Mouse (Mus musculus) stomach, postnatal 0 days (tissue): Measurements from ENCODE around the gene Gm5592. TPM values are rescaled to one million over a fixed set of nuclear protein-coding genes. Genes with fewer than 3 reads are reported as not detected.
"Not testable (repeated sequence)": the region's sequence is repeated elsewhere in the genome, so short reads cannot be mapped to it uniquely, and the experiment has no call there.

Experiments
- ATAC-seq: fragments of 200-750 bp; cut with Nextera tagmentation; 2 replicates; pipeline ENCODE4 v1.8.0; 2017; ENCODE audit not compliant: low FRiP score, low TSS enrichment
- DNase-seq: peaks from one replicate; pipeline ENCODE4 v3.0.0-alpha.2; 2016; ENCODE audit warnings: low spot score
- H3K27ac ChIP-seq: fragments of 300-500 bp; sonication (generic); replicated peaks from 2 replicates; pipeline ENCODE4 v1.5.1; 2014; ENCODE audit warnings: mild to moderate bottlenecking, control low read depth
- H3K27me3 ChIP-seq: fragments of 300-500 bp; sonication (generic); 2 replicates; pipeline ENCODE4 v1.6.1; 2014; ENCODE audit warnings: low read length; ENCODE audit not compliant: control insufficient read depth, insufficient read depth
- H3K36me3 ChIP-seq: fragments of 300-500 bp; sonication (generic); 2 replicates; pipeline ENCODE4 v1.6.1; 2014; ENCODE audit warnings: low read length, mixed read lengths; ENCODE audit not compliant: control insufficient read depth, insufficient read depth
- H3K4me1 ChIP-seq: fragments of 300-500 bp; sonication (generic); replicated peaks from 2 replicates; pipeline ENCODE4 v1.6.1; 2014; ENCODE audit warnings: antibody characterized with exemption; ENCODE audit not compliant: control insufficient read depth, insufficient read depth
- H3K4me2 ChIP-seq: fragments of 300-500 bp; sonication (generic); replicated peaks from 2 replicates; pipeline ENCODE4 v1.6.1; 2014; ENCODE audit warnings: low read depth, mild to moderate bottlenecking, control low read depth, moderate library complexity
- H3K4me3 ChIP-seq: fragments of 300-500 bp; sonication (generic); 2 replicates; pipeline ENCODE4 v1.5.1; 2014; ENCODE audit warnings: low read depth, low read length, control low read depth
- H3K9ac ChIP-seq: fragments of 300-500 bp; sonication (generic); 2 replicates; pipeline ENCODE4 v1.6.1; 2014; ENCODE audit warnings: mild to moderate bottlenecking, low read length, control low read depth, mixed read lengths
- H3K9me3 ChIP-seq: fragments of 300-500 bp; sonication (generic); 2 replicates; pipeline ENCODE4 v1.6.1; 2016; ENCODE audit warnings: low read length; ENCODE audit not compliant: control insufficient read depth
- CTCF ChIP-seq: IDR thresholded peaks from 2 replicates; pipeline ENCODE4 v1.5.1; 2016; ENCODE audit warnings: antibody characterized with exemption, low read depth, mild to moderate bottlenecking, moderate library complexity
- EP300 ChIP-seq: optimal IDR thresholded peaks from 2 replicates; pipeline ENCODE3; 2016; ENCODE audit warnings: antibody characterized with exemption
- WGBS: fragments of 180-500 bp; shearing (Covaris S2); extraction: QIAGEN DNeasy Blood & Tissue Kit; methylation state at CpG from one replicate; pipeline ENCODE4 v1.1.7; 2014; 5-methylcytosine and 5-hydroxymethylcytosine counted together
- polyA plus RNA-seq: library from polyadenylated mRNA; unstranded; fragments of >200 nt; fragmentation: Nextera tagmentation; extraction: Ambion mirVana; gene quantifications from 2 replicates; pipeline ENCODE4 v1.2.1, GENCODE M21; 2015

Gm5592 gene
- polyA plus RNA-seq, result not detected in 2 replicates

DNA sequence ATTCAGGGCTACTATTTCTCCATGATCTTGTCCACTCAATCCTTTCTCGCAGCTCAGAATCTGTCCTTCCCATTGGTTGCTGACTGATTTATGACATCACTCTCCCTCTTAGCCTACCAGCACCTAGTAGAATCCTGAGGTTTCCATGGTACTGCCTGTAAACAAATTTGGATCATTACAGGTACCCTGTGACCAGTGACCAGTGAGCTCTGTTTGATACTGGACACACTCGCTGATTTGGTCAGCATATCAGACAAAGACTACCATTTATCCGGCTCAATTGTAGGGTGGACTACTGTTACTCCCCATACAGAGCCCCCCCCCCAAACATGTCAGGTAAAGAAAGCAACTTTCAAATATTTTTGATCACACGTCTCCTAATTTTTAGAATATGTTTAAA is at the start of gene Gm5592:
Gene Gm5592 (plus strand): TSS at position 301 of the 400 bp plus-strand sequence.
- not testable (repeated sequence) for H3K4me3 ChIP-seq, H3K9me3 ChIP-seq, H3K9ac ChIP-seq, H3K36me3 ChIP-seq, H3K27ac ChIP-seq, ATAC-seq, H3K4me1 ChIP-seq, DNase-seq, H3K27me3 ChIP-seq, H3K4me2 ChIP-seq
- WGBS, result 87% methylated on average over 4 of the region's 4 CpGs

DNA sequence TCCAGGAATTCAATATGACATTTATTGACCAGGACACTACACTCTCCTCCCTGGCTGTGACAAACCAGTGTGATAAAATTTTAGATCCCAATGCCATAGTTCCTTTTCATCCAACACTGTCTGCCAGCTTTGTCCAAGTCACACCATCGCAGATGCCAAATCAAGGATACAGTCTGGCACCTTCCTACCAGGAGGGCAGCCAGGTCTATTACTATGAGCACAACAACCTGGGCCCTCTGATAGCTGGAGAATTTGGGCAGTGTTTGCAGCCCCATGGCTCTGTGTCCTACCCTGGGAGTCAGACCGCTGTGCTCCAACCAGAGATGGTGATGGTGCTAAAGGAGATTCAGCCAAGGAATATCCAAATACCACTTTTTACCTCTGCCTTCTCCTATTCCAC is 2.2 kb downstream of the Gm5592 start:
- H3K4me2 ChIP-seq, H3K9ac ChIP-seq, H3K27me3 ChIP-seq, H3K9me3 ChIP-seq, H3K4me3 ChIP-seq, H3K4me1 ChIP-seq, H3K27ac ChIP-seq, DNase-seq, ATAC-seq, H3K36me3 ChIP-seq: not testable (repeated sequence)
- 85% methylated on average over 2 of the region's 2 CpGs for WGBS

DNA sequence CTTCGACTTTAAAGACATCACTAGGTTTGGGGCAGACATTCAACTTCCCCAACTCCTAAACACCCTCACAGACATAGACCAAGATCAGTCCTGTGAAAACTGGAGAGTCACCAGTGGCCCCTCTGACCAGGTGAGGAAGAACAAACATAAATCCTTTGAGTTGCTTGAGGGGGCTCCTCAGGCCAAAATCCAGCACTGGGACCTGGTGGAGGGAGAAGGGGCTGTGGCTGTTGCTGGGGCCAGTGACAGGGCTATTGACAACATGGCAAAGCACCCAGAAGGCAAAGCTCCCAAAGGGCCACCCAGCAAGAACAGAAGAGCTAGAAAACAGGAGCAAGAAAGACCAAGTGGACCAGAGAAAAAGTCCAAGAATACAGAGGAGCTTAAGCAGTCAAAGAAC is 4.2 kb downstream of the Gm5592 start:
- H3K4me2 ChIP-seq, H3K9me3 ChIP-seq, H3K9ac ChIP-seq, H3K4me3 ChIP-seq, H3K27me3 ChIP-seq, DNase-seq, ATAC-seq, H3K4me1 ChIP-seq, H3K36me3 ChIP-seq, H3K27ac ChIP-seq: not testable (repeated sequence)
- WGBS, result no CpG with 5 or more reads among the region's 1 CpGs

DNA sequence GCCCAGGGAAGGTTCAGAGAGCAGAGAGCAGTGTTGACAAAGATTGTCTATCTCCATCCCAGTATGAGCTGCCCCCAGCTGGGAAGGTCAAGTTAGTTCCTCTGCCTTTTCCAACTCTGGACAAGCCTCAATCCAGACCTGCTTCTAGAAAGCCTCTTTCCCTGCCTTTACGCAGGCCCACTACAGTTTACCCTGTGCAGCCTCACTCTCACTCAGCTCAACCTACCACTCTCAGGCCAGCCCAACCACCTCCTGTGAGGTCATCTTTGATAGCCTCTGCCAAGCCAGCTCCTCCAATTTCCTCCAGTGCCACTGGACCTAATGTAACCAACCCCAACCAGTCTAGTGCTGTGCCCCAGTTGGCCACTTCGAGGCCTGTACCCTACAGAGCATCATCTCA is 4.9 kb downstream of the Gm5592 start:
- not testable (repeated sequence) for H3K9me3 ChIP-seq, H3K4me3 ChIP-seq, H3K4me2 ChIP-seq, H3K27ac ChIP-seq, H3K9ac ChIP-seq, ATAC-seq, H3K36me3 ChIP-seq, H3K4me1 ChIP-seq, DNase-seq, H3K27me3 ChIP-seq
- WGBS, result 48% methylated on average over 2 of the region's 2 CpGs

DNA sequence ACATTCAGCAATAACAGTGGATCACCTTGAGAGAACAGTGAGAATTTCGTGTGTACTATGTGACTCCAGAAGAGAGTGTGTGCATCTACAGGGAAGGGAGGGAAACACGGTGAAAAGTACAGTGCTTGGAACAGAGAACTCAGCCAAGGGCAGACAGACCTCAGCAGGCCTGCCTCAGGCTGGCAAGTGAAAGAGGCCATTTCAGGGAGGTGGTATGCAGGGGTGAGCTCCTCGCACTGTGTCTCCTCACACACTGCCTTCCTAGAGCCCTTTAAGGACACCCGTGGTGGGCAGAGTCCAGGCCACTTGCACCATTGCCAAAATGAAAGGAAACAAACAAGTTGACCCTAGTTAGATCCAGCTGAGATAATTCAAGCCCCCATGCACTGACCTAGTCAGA is 40.0 kb downstream of the Gm5592 start:
- no peak overlapping the region for H3K9ac ChIP-seq
- 55% methylated on average over 4 of the region's 4 CpGs for WGBS
- DNase-seq (no peak), ATAC-seq (no peak)
- no peaks in the 10 kb centered on the region for H3K4me1 ChIP-seq
- no peaks in the 10 kb centered on the region for H3K27me3 ChIP-seq
- no peak overlapping the region for H3K4me2 ChIP-seq
- no peak overlapping the region for H3K27ac ChIP-seq
- no peak overlapping the region for H3K4me3 ChIP-seq
- H3K9me3 ChIP-seq, result no peaks in the 10 kb centered on the region
- no peaks in the 10 kb centered on the region for H3K36me3 ChIP-seq
- no peak for TF ChIP-seq EP300
- no peak for TF ChIP-seq CTCF

Other genes starting within 250 kb of the Gm5592 start
- gene 4930433I11Rik, start 166.3 kb upstream of the Gm5592 start, polyA plus RNA-seq, result not detected in 2 replicates
- not detected in 2 replicates for gene Gm4884, start 121.1 kb upstream of the Gm5592 start, polyA plus RNA-seq
- 7.6 and 8.8 TPM in 2 replicates for gene AI987944, start 239.5 kb downstream of the Gm5592 start, polyA plus RNA-seq